12 mouse cellular contexts compared by ENCODE assay signal in the genomic region with DNA sequence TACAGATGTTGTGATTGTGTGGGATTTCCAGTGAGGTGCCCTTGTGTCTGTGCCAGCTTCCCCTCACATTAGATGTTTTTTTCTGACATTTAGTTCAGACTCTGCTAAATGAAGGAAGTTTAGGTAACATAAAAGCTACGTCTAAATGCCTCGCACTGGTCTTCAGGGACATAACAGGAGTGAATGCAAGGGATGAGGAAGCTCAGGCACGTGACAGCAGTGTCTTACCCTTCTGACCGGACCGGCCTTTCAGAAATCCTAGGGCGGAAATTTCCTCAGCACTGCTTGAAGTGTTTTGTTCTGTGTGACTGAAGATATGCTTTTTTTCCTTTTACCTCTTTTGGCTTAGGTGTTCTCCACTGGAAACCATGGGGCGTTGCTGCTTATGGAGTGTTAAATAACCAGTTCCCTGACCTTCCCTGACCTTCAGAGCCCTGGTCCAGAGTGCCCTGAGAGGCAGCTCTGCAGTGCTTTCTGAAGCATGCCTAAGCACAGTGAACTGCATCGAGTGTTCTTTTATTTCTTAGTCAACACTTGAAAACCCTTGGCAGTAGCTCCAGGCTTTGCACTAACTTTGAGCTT.
DNase-seq lines count a peak whose midpoint lies in the region; ATAC-seq and TF ChIP-seq lines count a peak whose summit lies in the region.
"Had no signal": no experiment of that assay in that cellular context is flagged by ENCODE, and none has a peak within 500 bp of the region (broad histone marks: within the 10 kb centered on the region; RNA-seq: fewer than 3 reads in every experiment).

No protein-coding gene starts in this region.

- DNase-seq in embryonic facial prominence, embryonic 10.5 days (ENCODE audit: low spot score): no peak
- DNase-seq in layer of hippocampus, adult 2 months (ENCODE audit: low spot score in 2 of 2): no peak
- no peak for DNase-seq in layer of hippocampus, adult 11-12 months (ENCODE audit: low spot score)
- peak; percentile 81 to 93 for DNase-seq in kidney, postnatal 36 days
- DNase-seq in yolk sac, embryonic 10.5 days (ENCODE audit: low spot score): peak; percentile 50
- no peak for DNase-seq in adrenal gland, adult 8-10 months
- DNase-seq: cerebellum, adult 11-12 months had no signal

- no peak for TF ChIP-seq CTCF in layer of hippocampus, adult 2 months (conservative IDR thresholded peaks at IDR 0.05)

- H3K36me3 ChIP-seq in embryonic facial prominence, embryonic 13.5 days: no peaks in the 10 kb centered on the region
- H3K36me3 ChIP-seq in embryonic facial prominence, embryonic 10.5 days (replicated peaks): no peaks in the 10 kb centered on the region
- H3K36me3 ChIP-seq in forebrain, embryonic 13.5 days (ENCODE audit: poor library complexity, severe bottlenecking): no peaks in the 10 kb centered on the region
- H3K36me3 ChIP-seq: hindbrain, embryonic 10.5 days; intestine, embryonic 15.5 days; neural tube, embryonic 15.5 days had no signal

- H3K4me3 ChIP-seq in embryonic facial prominence, embryonic 13.5 days: no peak overlapping the region
- no peak overlapping the region for H3K4me3 ChIP-seq in embryonic facial prominence, embryonic 10.5 days
- H3K4me3 ChIP-seq in layer of hippocampus, adult 2 months: no peak overlapping the region
- H3K4me3 ChIP-seq in forebrain, embryonic 13.5 days: no peak overlapping the region
- H3K4me3 ChIP-seq: hindbrain, embryonic 10.5 days; intestine, embryonic 15.5 days; neural tube, embryonic 15.5 days had no signal

- no peaks in the 10 kb centered on the region for H3K9me3 ChIP-seq in embryonic facial prominence, embryonic 13.5 days
- H3K9me3 ChIP-seq in embryonic facial prominence, embryonic 10.5 days: no peaks in the 10 kb centered on the region
- H3K9me3 ChIP-seq in forebrain, embryonic 13.5 days (replicated peaks): no peaks in the 10 kb centered on the region
- H3K9me3 ChIP-seq: hindbrain, embryonic 10.5 days; intestine, embryonic 15.5 days; neural tube, embryonic 15.5 days had no signal

- 57% methylated on average over 8 of the region's 8 CpGs for WGBS in embryonic facial prominence, embryonic 13.5 days
- WGBS in embryonic facial prominence, embryonic 10.5 days: 57% methylated on average over 8 of the region's 8 CpGs
- WGBS in forebrain, embryonic 13.5 days: 55% methylated on average over 8 of the region's 8 CpGs

- no peak for ATAC-seq in embryonic facial prominence, embryonic 13.5 days (ENCODE audit: insufficient number of reproducible peaks, insufficient read depth, low FRiP score, low TSS enrichment, low read depth)
- ATAC-seq in forebrain, embryonic 13.5 days: no peak
- ATAC-seq: intestine, embryonic 15.5 days had no signal

- no peaks in the 10 kb centered on the region for H3K27me3 ChIP-seq in embryonic facial prominence, embryonic 13.5 days
- no peaks in the 10 kb centered on the region for H3K27me3 ChIP-seq in embryonic facial prominence, embryonic 10.5 days (replicated peaks; ENCODE audit: low read depth, poor library complexity, severe bottlenecking)
- no peaks in the 10 kb centered on the region for H3K27me3 ChIP-seq in forebrain, embryonic 13.5 days
- H3K27me3 ChIP-seq: intestine, embryonic 15.5 days; neural tube, embryonic 15.5 days had no signal

- H3K9ac ChIP-seq in embryonic facial prominence, embryonic 13.5 days: no peak overlapping the region
- no peak overlapping the region for H3K9ac ChIP-seq in forebrain, embryonic 13.5 days
- H3K9ac ChIP-seq: intestine, embryonic 15.5 days; neural tube, embryonic 15.5 days had no signal

- H3K27ac ChIP-seq in embryonic facial prominence, embryonic 13.5 days: peak overlapping the region; percentile 1; the same call in 1 of the 2 replicates
- no peak overlapping the region for H3K27ac ChIP-seq in embryonic facial prominence, embryonic 10.5 days (replicated peaks)
- H3K27ac ChIP-seq in layer of hippocampus, adult 2 months: peak overlapping the region; percentile 46; the same call in 1 of the 2 replicates
- H3K27ac ChIP-seq in forebrain, embryonic 13.5 days: no peak overlapping the region
- H3K27ac ChIP-seq: hindbrain, embryonic 10.5 days; intestine, embryonic 15.5 days; neural tube, embryonic 15.5 days had no signal

- H3K4me1 ChIP-seq in embryonic facial prominence, embryonic 13.5 days: peaks cover 8% of the 10 kb centered on the region
- peaks cover 4% of the 10 kb centered on the region; the same call in 1 of the 2 replicates for H3K4me1 ChIP-seq in embryonic facial prominence, embryonic 10.5 days
- H3K4me1 ChIP-seq in forebrain, embryonic 13.5 days: no peaks in the 10 kb centered on the region
- H3K4me1 ChIP-seq: intestine, embryonic 15.5 days; neural tube, embryonic 15.5 days had no signal

- no peak overlapping the region for H3K4me2 ChIP-seq in embryonic facial prominence, embryonic 13.5 days
- H3K4me2 ChIP-seq in forebrain, embryonic 13.5 days: no peak overlapping the region
- H3K4me2 ChIP-seq: intestine, embryonic 15.5 days; neural tube, embryonic 15.5 days had no signal

Comparison
In these comparisons a context has a peak if more than half of its experiments do, and no peak if none do; other contexts are left out.
1. H3K27ac ChIP-seq: peak in embryonic facial prominence, embryonic 13.5 days (single experiment) and layer of hippocampus, adult 2 months (single experiment); none in embryonic facial prominence, embryonic 10.5 days (single experiment) and forebrain, embryonic 13.5 days (single experiment).
2. DNase-seq: peak in kidney, postnatal 36 days (2 of 2) and yolk sac, embryonic 10.5 days (single experiment); none in embryonic facial prominence, embryonic 10.5 days (single experiment), layer of hippocampus, adult 2 months (0 of 2), layer of hippocampus, adult 11-12 months (single experiment) and adrenal gland, adult 8-10 months (single experiment).